Mouse (Mus musculus): Measurements from ENCODE around the gene Rbfox3. TPM values are rescaled to one million over a fixed set of nuclear protein-coding genes. Genes with fewer than 3 reads are reported as not detected.

The Rbfox3 gene
- polyA plus RNA-seq, 2 experiments = 0.08 to 0.17 TPM

GRCm38 (mm10) chr11:118696226-118696930, 215.0 kb downstream of the Rbfox3 start:
- ATAC-seq (ENCODE audit: insufficient read depth) = no peak
- H3K9ac ChIP-seq (replicated peaks) = no peak overlapping the region
- no peak overlapping the region for H3K4me3 ChIP-seq (ENCODE audit: insufficient read depth in 1 of 2, low read depth in 2 of 2, low read length in 2 of 2)
- H3K36me3 ChIP-seq (replicated peaks; ENCODE audit: control insufficient read depth, insufficient read depth, low read depth) = no peaks in the 10 kb centered on the region
- no peaks in the 10 kb centered on the region for H3K4me1 ChIP-seq (replicated peaks; ENCODE audit: control insufficient read depth in 2 of 2, insufficient read depth in 2 of 2, low read length in 1 of 2)
- H3K27me3 ChIP-seq (ENCODE audit: control insufficient read depth, insufficient read depth, low read length) = no peaks in the 10 kb centered on the region
- WGBS (ENCODE audit: insufficient replicate concordance) = 51% methylated on average over 16 of the region's 16 CpGs
- no peak overlapping the region for H3K4me2 ChIP-seq (ENCODE audit: low read depth)
- no peaks in the 10 kb centered on the region for H3K9me3 ChIP-seq (ENCODE audit: control insufficient read depth, low read length)
- TF ChIP-seq EP300 (IDR thresholded peaks at IDR 0.05; ENCODE audit: low read depth) = no peak
- no peak for TF ChIP-seq CTCF (IDR thresholded peaks at IDR 0.05; ENCODE audit: low read depth)
- no peak for DNase-seq (ENCODE audit: low read depth in 3 of 3, low spot score in 3 of 3)
- no peak overlapping the region for H3K27ac ChIP-seq

GRCm38 (mm10) chr11:118693276-118693675, 218.1 kb downstream of the Rbfox3 start:
- H3K27me3 ChIP-seq (ENCODE audit: control insufficient read depth, insufficient read depth, low read length) = no peaks in the 10 kb centered on the region
- H3K4me1 ChIP-seq (replicated peaks; ENCODE audit: control insufficient read depth in 2 of 2, insufficient read depth in 2 of 2, low read length in 1 of 2) = no peaks in the 10 kb centered on the region
- no peak overlapping the region for H3K4me2 ChIP-seq (ENCODE audit: low read depth)
- no peak overlapping the region for H3K27ac ChIP-seq
- no peak for TF ChIP-seq EP300 (IDR thresholded peaks at IDR 0.05; ENCODE audit: low read depth)
- no peak for TF ChIP-seq CTCF (IDR thresholded peaks at IDR 0.05; ENCODE audit: low read depth)
- DNase-seq (ENCODE audit: low read depth in 3 of 3, low spot score in 3 of 3) (no peak), ATAC-seq (ENCODE audit: insufficient read depth) (no peak)
- 58% methylated on average over 7 of the region's 7 CpGs for WGBS (ENCODE audit: insufficient replicate concordance)
- no peaks in the 10 kb centered on the region for H3K36me3 ChIP-seq (replicated peaks; ENCODE audit: control insufficient read depth, insufficient read depth, low read depth)
- no peak overlapping the region for H3K4me3 ChIP-seq (ENCODE audit: insufficient read depth in 1 of 2, low read depth in 2 of 2, low read length in 2 of 2)
- no peak overlapping the region for H3K9ac ChIP-seq (replicated peaks)
- H3K9me3 ChIP-seq (ENCODE audit: control insufficient read depth, low read length) = no peaks in the 10 kb centered on the region

GRCm38 (mm10) chr11:118690262-118690661, 221.1 kb downstream of the Rbfox3 start:
- Histone ChIP-seq H3K9me3 (ENCODE audit: control insufficient read depth, low read length) (no peaks in the 10 kb centered on the region), H3K9ac (replicated peaks) (no peak overlapping the region), H3K4me2 (ENCODE audit: low read depth) (no peak overlapping the region), H3K27ac (no peak overlapping the region), H3K27me3 (ENCODE audit: control insufficient read depth, insufficient read depth, low read length) (no peaks in the 10 kb centered on the region), H3K36me3 (replicated peaks; ENCODE audit: control insufficient read depth, insufficient read depth, low read depth) (no peaks in the 10 kb centered on the region), H3K4me1 (replicated peaks; ENCODE audit: control insufficient read depth in 2 of 2, insufficient read depth in 2 of 2, low read length in 1 of 2) (no peaks in the 10 kb centered on the region), H3K4me3 (ENCODE audit: insufficient read depth in 1 of 2, low read depth in 2 of 2, low read length in 2 of 2) (no peak overlapping the region)
- WGBS (ENCODE audit: insufficient replicate concordance) = 72% methylated on average over 8 of the region's 8 CpGs
- no peak for DNase-seq (ENCODE audit: low read depth in 3 of 3, low spot score in 3 of 3)
- ATAC-seq (ENCODE audit: insufficient read depth) = no peak
- TF ChIP-seq CTCF (IDR thresholded peaks at IDR 0.05; ENCODE audit: low read depth) = no peak
- TF ChIP-seq EP300 (IDR thresholded peaks at IDR 0.05; ENCODE audit: low read depth) = no peak

DNA sequence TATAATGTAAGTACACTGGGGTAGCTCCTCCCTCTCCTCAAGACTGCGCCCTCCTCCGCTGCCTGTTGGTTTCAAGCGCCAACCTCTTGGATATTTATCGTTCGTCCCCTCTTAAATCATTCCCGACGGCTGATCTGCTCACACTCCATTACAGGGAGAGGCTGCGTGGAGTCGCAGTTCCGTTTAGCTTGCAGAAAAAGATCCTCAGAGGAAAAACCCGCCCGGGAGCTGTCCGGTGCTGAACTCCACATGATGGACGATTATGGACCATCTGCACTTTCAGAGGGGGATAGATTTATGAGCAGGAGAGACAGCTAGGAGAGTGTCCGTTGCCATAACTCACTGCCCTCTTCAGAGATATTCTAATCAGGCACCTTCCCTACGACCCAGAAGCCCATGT, 226.0 kb downstream of the Rbfox3 start:
- DNase-seq (ENCODE audit: low read depth in 3 of 3, low spot score in 3 of 3) = no peak
- Histone ChIP-seq H3K4me2 (ENCODE audit: low read depth) (no peak overlapping the region), H3K27ac (no peak overlapping the region), H3K4me1 (replicated peaks; ENCODE audit: control insufficient read depth in 2 of 2, insufficient read depth in 2 of 2, low read length in 1 of 2) (no peaks in the 10 kb centered on the region), H3K9me3 (ENCODE audit: control insufficient read depth, low read length) (no peaks in the 10 kb centered on the region), H3K9ac (replicated peaks) (no peak overlapping the region), H3K36me3 (replicated peaks; ENCODE audit: control insufficient read depth, insufficient read depth, low read depth) (no peaks in the 10 kb centered on the region), H3K27me3 (ENCODE audit: control insufficient read depth, insufficient read depth, low read length) (no peaks in the 10 kb centered on the region), H3K4me3 (ENCODE audit: insufficient read depth in 1 of 2, low read depth in 2 of 2, low read length in 2 of 2) (no peak overlapping the region)
- TF ChIP-seq EP300 (IDR thresholded peaks at IDR 0.05; ENCODE audit: low read depth) (no peak), CTCF (IDR thresholded peaks at IDR 0.05; ENCODE audit: low read depth) (no peak)
- 10% methylated on average over 16 of the region's 16 CpGs for WGBS (ENCODE audit: insufficient replicate concordance)
- no peak for ATAC-seq (ENCODE audit: insufficient read depth)

DNA sequence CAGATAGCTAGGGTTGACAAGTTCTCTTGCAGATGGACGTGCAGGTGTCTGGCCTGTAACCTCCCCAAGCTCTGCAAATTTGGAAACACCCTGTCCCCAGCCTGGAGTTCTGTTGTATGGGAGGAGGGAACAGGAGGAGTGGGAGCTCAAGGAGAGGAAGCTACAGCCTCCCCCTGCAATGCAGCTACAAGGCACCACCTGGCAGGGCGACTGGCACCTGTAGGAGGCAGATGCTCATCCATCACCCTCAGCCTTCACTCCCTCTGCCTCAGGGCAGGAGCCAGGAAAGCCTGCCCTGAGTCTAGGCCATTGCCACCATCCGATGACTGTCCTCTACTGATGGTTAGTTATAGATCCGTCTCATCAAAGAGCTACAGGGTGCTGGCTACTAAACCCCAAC, 226.7 kb downstream of the Rbfox3 start:
- no peaks in the 10 kb centered on the region for H3K9me3 ChIP-seq (ENCODE audit: control insufficient read depth, low read length)
- no peaks in the 10 kb centered on the region for H3K36me3 ChIP-seq (replicated peaks; ENCODE audit: control insufficient read depth, insufficient read depth, low read depth)
- H3K4me1 ChIP-seq (replicated peaks; ENCODE audit: control insufficient read depth in 2 of 2, insufficient read depth in 2 of 2, low read length in 1 of 2) = no peaks in the 10 kb centered on the region
- WGBS (ENCODE audit: insufficient replicate concordance) = 32% methylated on average over 4 of the region's 4 CpGs
- no peak overlapping the region for H3K4me2 ChIP-seq (ENCODE audit: low read depth)
- no peak overlapping the region for H3K4me3 ChIP-seq (ENCODE audit: insufficient read depth in 1 of 2, low read depth in 2 of 2, low read length in 2 of 2)
- TF ChIP-seq CTCF (IDR thresholded peaks at IDR 0.05; ENCODE audit: low read depth) (no peak), EP300 (IDR thresholded peaks at IDR 0.05; ENCODE audit: low read depth) (no peak)
- H3K27ac ChIP-seq = no peak overlapping the region
- DNase-seq (ENCODE audit: low read depth in 3 of 3, low spot score in 3 of 3) = no peak
- no peak for ATAC-seq (ENCODE audit: insufficient read depth)
- no peaks in the 10 kb centered on the region for H3K27me3 ChIP-seq (ENCODE audit: control insufficient read depth, insufficient read depth, low read length)
- no peak overlapping the region for H3K9ac ChIP-seq (replicated peaks)

All from liver, embryonic 14.5 days (tissue).